Mouse (Mus musculus) urinary bladder, postnatal 14 days (tissue): ENCODE results near the gene Klrb1f.
"Not testable (repeated sequence)": the region's sequence is repeated elsewhere in the genome, so short reads cannot be mapped to it uniquely, and the experiment has no call there.

Source experiments
- DNase-seq: peaks from one replicate; pipeline ENCODE4 v3.0.0; 2021; ENCODE audit warnings: low spot score

The Klrb1f gene

DNA sequence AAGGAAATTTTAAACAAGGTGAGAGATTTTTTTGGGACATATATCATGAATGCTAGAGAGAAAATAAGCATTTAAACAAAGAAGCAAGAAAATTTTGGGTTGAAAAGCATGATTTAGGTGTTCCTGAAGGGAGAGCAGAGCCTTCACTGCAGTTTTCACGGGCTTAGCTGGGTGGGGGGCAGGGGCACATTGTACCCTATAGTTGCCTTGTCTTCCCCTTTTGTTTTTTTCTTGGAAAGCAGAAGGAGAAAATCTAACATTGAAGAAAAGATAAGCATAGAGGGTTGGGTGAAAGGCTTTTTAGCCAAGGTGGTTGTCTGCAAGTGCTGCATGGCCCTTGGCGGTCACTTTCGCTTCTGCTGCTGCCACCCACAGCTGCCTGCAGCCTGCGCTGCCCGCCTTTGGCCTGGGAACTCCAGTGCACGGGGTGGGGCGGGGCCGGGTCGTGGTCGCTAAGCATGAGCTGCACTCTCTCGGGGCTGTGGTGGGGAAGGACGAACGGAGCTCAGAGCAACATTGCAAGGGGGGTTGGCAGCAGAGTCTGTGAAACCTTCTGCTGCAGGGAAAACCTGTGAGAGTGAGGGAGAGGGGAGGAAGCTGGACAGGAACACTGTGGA lies 3.3 kb downstream of the Klrb1f start:
- DNase-seq, result peak; percentile 43

DNA sequence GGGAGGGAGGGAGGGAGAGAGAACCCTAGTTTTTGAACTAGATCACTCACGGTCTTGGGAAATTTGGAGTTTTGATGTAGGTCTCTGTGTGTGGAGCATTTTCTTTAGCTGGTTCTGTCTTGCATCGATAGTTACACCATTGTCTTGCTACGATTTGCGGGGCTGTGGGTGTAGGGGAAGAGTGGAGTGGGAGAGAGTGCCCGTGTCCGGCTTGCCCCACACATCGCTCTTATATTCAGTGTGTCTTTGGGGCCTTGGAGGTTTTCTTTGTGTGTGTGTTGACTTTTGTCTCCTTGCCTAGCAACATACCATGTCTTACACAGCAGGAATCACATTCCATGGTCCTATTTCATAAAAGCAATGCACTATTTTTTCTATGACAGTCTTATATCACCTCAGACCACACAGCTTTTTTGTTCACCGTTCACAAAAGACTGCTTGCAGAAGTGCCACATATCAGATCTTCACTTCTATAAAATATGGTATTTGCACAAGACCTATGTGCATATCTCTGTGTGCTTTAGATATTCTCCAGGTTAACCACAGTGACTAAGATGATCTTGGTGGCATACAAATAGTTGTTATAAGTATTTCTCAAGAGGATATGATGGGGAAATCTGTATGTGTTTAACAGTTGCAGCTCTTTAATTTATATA lies 4.0 kb downstream of the Klrb1f start:
- DNase-seq, result no peak

DNA sequence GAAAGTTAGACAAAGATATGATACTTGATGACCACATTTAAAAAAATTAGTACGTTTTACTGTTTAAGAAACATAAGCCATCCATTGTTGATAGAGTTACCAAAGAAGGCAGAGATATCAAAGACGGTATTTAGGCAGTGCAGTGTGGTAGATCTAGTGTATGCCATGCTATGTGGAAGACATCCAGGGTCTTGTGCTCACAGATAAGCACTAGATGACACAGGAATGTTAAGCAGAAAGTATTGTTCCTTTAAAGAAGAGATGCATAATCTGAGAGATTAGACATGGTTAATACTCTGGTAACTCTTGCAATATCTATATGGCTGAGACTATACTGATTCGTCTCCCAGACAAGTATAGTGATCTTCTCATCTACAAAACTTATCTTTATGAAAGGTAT lies 5.4 kb downstream of the Klrb1f start:
- DNase-seq, result no peak

DNA sequence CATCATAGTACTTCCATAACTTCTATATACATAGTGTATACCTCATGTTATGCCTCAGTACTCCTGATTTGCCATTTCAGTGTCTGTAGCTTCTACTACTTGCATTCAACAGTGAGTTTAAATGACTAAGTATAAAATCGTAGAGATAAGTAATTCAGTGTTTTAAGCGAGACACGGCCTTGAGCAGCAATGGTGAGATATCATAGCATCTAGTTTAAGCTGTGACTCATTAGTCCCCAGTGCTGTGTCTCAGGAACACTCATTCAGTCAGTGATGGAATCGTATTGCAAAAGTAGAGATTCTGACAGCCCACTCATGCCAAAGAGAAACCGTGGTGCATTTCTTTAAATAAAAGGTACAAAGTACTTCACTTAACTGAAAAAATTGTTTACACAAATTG lies 6.0 kb downstream of the Klrb1f start:
- DNase-seq, result no peak

DNA sequence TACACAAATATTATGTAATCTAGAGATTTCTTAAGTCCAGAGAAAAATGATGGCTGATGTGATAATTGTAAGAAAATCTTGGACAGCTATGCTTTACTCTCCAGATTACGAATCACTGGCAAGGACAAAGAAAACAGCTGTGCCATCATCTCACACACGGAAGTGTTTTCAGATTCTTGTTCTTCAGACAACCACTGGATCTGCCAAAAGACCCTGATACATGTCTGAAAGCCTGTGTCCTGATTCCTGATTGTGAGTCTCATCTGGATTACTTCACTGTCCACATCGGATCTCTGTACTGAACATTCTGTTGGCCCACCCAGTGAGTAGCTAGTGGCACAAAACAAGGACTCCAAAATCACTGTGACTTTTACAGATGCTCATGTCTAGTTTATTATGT lies 10.5 kb downstream of the Klrb1f start:
- DNase-seq, result no peak

DNA sequence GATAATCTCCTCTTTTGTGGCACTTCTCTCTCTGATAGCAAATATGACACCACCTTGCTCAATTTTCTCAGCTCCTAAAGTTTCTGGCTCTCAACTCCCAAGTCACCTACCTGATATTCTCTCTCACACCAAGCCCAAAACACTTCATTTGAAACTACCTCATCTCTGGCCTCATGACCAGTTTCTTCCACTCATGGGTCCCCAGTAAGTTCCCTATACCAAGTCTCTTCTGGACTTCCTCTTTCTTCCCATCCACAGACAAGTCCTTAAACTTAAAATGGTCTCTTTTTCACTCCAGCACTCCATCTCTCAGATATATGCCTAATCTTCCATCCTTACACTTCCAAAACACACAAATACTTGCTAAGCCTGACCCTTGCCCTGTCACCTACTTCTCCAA lies 12.3 kb downstream of the Klrb1f start:
- no peak for DNase-seq

DNA sequence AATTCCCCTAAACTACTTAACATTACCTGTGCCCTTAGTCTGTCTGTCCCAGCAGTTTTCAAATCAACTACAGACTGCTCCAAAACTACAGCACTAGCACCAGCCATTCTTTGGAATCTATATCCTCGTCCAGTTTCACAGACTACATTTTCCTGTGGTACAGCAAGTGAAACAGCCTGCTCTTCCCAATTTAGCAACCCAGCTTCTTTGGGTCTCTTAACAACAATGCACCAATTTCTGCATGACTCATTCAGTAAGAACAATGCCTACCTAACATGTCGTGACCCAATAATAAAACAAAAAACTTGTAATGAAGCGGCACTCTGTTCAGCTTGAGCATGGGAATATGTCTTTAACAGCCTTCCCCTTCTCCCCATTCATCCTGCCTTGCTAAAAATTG lies 19.7 kb downstream of the Klrb1f start:
- no peak for DNase-seq

DNA sequence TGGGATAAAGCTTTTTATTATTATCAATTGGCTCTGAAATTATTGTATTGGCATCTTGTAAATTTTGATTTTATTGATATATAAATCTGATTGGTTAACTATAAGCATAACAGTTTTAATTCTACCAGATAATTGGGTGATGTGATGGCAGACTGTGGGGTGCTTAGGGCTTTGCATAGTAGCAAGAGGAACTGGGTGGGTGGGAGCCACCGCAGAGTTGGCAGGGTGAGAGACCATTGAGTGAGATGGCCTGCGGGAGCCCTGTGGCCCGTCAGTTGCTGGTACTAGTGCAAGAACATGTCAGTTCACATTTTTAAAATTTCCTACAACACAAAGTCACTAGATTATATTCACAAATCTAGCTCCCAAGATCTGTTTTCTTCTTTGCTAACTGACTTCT lies 20.2 kb downstream of the Klrb1f start:
- DNase-seq, result no peak

DNA sequence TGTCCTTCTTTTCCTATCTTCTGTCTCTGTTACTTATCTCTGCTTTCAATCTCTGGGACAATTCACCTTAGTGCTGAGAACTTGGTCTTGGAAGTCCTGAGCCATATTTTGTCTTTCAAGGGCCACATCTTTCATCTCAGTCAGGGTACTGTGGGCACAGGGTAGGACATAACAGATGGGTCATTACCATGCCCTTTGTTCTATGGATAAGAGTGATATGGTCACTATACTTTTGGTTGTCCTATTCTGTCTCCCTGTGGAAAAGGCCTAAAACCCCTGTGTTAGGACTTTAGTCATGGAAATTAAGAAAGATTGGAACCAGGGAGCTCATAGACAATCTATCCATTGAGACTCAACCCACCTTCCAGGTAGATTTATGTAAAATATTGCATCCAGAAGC lies 20.8 kb downstream of the Klrb1f start:
- DNase-seq, result no peak

DNA sequence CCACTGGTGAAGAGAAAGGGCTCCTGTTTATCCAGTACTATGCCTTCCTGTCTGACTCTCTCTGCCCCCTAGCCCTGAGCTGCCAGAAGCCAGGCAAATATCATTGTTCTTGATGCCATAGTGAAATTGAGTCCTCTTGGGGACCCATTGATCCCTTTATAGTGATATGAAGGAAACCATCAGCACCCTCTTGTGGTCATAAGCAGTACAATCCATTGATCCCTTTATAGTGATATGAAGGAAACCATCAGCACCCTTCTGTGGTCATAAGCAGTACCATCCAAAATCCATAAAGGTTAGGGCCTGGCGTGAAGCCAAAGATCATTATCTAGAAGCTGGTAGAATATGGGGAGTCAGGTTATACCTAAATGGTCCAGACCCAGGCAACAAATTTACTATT lies 21.3 kb downstream of the Klrb1f start:
- peak; percentile 61 for DNase-seq

DNA sequence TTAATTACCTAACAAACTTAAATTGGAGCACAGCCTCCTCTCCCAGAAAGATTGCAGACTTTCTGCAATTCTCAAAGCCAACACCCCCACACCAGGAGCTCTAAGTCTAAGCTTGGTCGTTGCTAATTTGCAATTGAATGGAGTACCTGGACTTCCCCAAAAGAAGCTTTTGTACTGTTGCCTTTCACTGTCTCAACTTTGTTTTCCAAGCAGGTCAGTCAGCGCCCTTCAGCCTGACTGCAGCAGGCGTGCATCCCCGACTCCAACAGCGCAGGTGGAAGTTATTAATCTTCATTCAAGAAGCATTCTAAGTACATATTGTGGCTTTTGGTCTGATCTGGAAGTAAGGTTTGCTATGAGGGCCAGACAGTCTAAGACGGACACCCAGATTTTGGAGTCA lies 39.4 kb downstream of the Klrb1f start:
- DNase-seq, result no peak

DNA sequence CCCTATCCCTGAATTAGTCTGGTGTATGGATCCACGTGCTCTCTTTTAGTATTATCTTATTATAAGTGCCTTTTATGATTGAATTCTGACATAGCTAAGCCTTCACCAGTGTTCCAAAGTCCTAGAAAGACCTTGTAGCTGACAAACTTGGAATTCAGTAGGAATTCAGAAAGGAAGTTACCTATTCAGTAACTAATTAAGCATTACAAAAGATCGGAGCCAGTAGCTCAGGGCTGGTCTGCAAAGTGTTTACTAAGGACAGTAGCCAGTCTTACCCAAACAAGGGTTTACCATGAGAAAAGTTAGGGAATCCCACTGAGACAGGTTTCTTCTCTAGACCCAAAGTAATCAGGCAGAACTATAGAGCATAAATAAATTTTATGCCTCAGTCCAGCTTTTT lies 40.3 kb downstream of the Klrb1f start:
- DNase-seq, result not testable (repeated sequence)

DNA sequence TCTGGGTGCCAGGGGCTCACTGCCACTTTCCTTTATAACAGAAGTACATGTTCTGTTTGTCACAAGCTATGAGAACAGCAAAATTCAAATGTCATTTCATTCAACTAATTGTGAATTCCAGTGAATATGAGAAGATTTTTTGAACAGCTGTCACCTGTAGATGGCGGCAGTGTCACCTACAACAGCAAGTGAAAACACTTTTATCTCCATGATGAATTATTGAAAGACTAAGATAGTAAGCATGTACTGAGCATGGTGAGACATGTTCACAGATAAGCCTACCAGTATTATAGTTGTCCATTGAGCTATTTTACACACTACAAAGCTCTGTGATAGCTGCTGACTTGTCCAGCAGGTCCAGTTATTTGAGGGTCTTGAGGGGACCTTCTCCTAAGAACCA lies 42.5 kb downstream of the Klrb1f start:
- peak; percentile 43 for DNase-seq

DNA sequence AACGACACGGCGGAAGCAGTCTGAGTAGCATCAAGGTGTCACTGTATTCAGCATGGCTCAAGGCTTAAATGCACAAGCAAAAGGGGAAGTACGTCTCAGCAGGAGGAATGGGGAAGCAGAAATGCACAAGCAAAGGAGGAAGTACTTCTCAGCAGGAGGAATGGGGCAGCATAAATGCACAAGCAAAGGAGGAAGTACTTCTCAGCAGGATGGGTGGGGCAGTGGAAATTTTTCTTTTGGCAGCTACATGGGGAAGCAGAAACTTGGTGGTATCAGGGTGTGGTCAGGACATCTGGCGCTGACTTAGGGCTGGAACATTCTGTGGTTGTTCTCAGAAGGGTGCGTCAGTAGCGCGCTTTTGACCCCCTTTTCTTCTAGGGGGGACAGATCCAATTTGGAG lies 42.9 kb downstream of the Klrb1f start:
- DNase-seq, result not testable (repeated sequence)

DNA sequence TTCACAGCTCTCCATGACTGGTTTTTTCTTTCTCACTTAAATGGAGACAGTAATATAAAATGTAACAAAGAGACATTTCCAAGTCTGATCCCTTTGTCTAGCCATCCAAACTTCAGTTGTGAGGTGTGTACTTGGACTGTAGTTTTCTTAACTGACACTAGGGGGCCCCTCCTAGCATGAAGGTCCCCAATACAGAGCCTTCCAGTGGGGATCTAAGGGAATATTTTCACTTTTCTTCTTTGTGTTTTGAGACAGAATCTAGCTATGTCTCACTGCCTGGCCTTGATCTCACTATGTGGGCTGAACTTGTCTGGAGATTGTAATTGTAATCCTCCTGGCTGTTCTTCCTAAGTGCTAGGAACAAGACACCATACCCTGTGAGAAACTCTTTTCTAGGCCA lies 49.5 kb downstream of the Klrb1f start:
- peak; percentile 11 for DNase-seq

DNA sequence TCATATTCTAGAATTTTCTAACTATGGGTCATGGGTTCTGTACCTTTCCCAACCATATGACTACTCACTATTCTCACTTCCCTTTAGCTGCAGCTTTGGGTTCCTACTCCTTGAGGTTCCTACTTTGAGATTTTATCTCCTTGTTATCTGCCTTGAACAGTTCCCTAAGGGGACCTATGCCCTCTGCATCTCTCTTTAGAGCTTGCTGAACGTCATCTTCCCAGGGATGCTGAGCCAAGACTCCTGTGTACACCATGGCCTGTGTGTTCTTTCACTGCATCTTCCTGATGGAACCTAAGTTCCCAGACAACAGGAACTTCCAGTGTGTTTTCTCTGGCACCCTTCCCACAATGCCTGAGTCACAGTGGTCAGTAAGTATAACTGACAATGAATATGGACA lies 52.2 kb downstream of the Klrb1f start:
- DNase-seq, result peak; percentile 19

DNA sequence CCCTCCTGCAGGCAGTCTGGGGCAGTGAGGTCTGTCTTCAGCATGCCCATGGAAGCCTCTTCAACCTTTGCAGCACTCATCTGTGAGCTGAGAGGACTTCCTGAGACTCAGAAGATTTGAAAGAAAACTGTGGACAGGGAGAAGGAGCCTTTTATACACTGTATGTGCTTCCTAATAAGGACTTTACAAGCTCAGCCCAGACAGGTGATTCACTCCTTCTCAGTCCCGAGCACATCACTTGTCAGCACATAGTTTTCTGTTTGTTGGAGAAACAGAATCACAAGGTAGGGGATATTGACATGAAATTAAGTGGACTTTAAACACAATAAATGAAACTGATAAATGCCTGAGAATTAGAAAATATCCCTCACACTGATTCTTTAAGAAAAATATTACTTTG lies 55.1 kb downstream of the Klrb1f start, which contains the start of gene Clec2e:
TSS of gene Clec2e (minus strand) at position 120 of the 400 bp plus-strand sequence.
- not testable (repeated sequence) for DNase-seq

DNA sequence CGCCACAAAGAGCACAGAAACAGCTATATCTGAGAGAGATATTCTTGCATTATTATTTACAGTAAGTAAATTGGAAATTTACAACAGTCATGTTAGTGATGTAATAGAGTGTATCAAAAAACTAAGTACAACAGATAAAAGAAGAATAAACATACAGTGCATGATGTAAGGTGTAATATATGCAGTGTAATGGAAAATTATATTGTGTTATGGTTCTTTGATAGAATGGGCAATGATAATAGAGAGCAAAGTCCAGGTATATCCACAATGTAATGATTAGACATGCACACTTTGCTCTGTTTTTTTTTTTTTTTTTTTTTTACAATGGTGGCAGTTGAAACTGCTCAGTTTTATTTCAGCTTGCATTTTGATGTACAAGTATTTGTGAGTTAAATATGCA lies 55.9 kb downstream of the Klrb1f start:
- no peak for DNase-seq

DNA sequence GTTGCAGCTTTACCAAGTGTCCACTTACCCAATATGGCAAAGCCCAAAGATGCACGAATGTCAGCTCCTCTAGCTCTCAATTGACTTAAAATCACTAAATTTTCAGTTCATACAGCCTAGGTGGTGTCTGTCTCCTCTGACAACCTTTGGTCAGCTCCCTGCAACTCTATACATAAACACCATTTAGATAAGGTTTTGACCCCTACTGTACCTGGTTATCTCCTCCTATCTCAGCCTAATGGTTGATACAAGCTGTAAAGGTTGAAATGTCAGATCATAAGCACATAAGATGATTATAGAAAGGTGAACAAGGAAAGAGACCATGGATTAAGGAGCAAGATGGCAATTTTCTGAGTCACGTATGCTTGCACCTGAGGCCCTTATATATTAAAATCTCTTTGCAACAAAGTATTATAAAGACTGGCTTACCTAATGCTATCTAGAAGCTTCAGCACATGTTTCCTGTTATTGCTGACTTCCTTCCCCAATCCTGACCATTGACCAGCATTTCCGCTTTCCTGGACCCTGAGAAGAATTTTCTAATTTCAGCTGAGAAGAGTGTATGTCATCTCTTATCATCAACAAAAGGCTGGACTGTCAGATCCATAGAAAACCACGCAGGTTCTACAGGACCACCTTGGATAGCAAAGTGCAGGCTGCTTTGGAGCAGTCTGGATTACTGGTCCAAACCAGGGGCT lies 57.3 kb downstream of the Klrb1f start:
- DNase-seq, result no peak
